Mouse (Mus musculus) olfactory bulb, adult 2 months (tissue): Measurements from ENCODE around the gene Ywhaq. TPM values are rescaled to one million over a fixed set of nuclear protein-coding genes. Genes with fewer than 3 reads are reported as not detected.

Experiments
- H3K27ac ChIP-seq: fragments of 200-500 bp; 2 replicates; pipeline ENCODE4 v1.5.1; 2012; ENCODE audit warnings: low read depth, low read length; ENCODE audit not compliant: insufficient read depth
- H3K4me1 ChIP-seq: fragments of 200-500 bp; 2 replicates; pipeline ENCODE4 v1.6.1; 2012; ENCODE audit warnings: low read length; ENCODE audit not compliant: control insufficient read depth, insufficient read depth
- H3K4me3 ChIP-seq: fragments of 200-500 bp; 2 replicates; pipeline ENCODE4 v1.5.1; 2012; ENCODE audit warnings: mild to moderate bottlenecking, low read depth, low read length, moderate library complexity; ENCODE audit not compliant: insufficient read depth
- CTCF ChIP-seq: fragments of 200-500 bp; IDR thresholded peaks from 2 replicates; pipeline ENCODE4 v1.5.1; 2012; ENCODE audit warnings: low read depth, mild to moderate bottlenecking, low read length, moderate library complexity; ENCODE audit not compliant: insufficient read depth
- POLR2A ChIP-seq: fragments of 200-500 bp; IDR thresholded peaks from 2 replicates; pipeline ENCODE4 v1.6.1; 2012; ENCODE audit warnings: mild to moderate bottlenecking, low read depth, low read length, moderate library complexity; ENCODE audit not compliant: insufficient read depth
- WGBS: fragments of 180-500 bp; shearing (Covaris S2); methylation state at CpG from one replicate; pipeline ENCODE4 v1.1.7; 2018; 5-methylcytosine and 5-hydroxymethylcytosine counted together
- polyA plus RNA-seq: library from polyadenylated mRNA; stranded (reverse); fragments of >200 nt; gene quantifications from 2 replicates; pipeline ENCODE4 v1.2.4, GENCODE M21; 2012; ENCODE audit warnings: low replicate concordance; ENCODE audit not compliant: missing spikeins, insufficient read depth, insufficient read length

Ywhaq gene
- polyA plus RNA-seq, 1 experiment: not detected

DNA sequence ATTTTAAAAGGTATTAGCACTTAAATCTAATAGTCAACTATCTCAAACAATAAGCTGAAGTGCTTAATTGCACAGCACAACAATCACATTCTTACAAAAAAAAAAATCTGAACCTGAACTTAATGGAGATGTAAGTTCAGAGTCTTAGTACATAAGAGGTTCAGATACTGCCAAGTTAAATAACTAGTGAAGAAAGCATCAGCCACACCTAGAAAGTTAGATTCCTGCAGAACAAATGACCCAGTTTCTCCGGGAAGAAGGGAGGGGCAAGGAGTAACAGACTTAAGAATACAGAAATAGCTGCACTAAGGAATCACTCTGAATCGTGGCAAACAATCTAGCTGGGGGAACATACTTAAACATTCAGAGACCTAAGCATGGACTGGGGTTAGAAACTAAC, 54.8 kb downstream of the Ywhaq start:
- 31% methylated on average over 2 of the region's 2 CpGs for WGBS
- Histone ChIP-seq H3K27ac (no peak overlapping the region), H3K4me3 (no peak overlapping the region), H3K4me1 (peaks cover 6% of the 10 kb centered on the region)
- TF ChIP-seq POLR2A (no peak), CTCF (no peak)

DNA sequence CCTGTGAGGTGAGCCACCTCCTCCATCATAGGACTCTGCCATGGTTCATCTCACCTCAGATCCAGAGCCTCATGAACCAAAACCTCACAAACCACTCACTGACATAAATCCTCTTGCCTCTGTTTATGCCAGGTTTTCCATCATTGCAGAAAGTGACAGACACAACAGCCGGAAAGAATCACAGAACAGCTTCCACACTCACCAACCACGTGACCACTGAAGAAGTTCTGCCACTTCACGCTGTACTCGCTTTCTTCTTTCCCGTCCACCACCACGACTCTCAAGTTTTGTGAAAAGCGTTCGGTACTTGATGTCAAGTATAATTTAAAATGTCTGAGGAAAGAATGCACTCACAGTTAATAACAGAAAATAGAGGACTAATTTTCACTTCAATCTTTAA, 63.8 kb downstream of the Ywhaq start:
- Histone ChIP-seq H3K4me3 (no peak overlapping the region), H3K27ac (no peak overlapping the region), H3K4me1 (no peaks in the 10 kb centered on the region)
- WGBS: 95% methylated on average over 8 of the region's 8 CpGs
- TF ChIP-seq CTCF (no peak), POLR2A (no peak)

DNA sequence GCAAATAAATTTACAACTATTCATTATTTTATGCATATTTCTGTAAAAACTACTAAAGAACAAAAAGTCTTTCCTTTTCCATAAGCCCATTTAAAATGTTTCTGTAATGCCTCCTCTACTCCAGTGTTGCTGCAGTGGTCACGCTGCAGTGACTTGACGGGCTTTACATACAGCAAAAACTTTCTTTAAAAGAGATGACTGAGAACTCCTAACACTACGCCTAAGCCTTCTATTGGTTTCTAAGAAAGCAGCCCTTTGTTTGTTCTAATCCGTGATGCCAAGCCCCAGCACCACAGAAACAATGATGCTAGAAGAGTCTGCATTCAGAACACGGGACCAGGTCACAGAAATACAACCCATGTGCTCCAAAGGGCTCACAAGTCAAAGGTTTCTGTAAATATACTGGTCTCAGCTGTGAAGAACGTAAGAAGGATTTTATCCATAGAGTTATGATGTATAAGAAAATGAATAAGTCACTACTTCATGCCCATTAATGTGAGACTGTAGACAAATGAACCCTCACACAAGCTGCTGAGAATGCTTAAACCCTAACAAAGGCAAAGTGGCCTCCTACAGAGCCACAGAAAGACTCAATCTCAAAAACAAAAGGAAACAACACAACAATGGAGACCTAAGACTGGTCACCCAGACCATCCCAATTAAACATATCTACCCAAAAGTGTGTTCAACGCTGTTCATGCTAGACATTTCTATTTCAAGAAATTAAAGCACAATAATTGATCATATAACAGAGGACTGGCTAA, 67.1 kb downstream of the Ywhaq start:
- WGBS: 51% methylated on average over 7 of the region's 7 CpGs
- Histone ChIP-seq H3K4me1 (no peaks in the 10 kb centered on the region), H3K27ac (no peak overlapping the region), H3K4me3 (no peak overlapping the region)
- TF ChIP-seq CTCF: no peak
- TF ChIP-seq POLR2A: no peak

DNA sequence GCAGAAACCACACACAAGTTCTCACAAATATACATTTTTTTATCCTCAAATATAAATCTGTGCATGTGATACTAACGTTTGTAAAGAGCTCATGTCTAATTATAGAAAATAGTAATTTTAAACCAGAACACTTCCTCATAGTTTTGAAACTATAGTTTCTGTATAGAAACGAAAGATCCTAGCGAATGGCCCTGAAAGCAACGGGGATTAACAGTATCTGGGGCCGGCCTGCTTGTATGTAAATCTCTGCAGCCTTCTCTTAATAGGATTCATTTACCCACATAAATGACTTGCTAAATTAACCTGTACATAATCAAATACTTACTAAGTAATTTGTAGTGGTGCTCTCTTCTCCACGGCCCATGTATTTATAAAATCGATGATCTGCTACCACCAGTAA, 70.5 kb downstream of the Ywhaq start:
- TF ChIP-seq POLR2A (no peak), CTCF (no peak)
- Histone ChIP-seq H3K27ac (no peak overlapping the region), H3K4me1 (no peaks in the 10 kb centered on the region), H3K4me3 (no peak overlapping the region)
- 63% methylated on average over 7 of the region's 7 CpGs for WGBS

DNA sequence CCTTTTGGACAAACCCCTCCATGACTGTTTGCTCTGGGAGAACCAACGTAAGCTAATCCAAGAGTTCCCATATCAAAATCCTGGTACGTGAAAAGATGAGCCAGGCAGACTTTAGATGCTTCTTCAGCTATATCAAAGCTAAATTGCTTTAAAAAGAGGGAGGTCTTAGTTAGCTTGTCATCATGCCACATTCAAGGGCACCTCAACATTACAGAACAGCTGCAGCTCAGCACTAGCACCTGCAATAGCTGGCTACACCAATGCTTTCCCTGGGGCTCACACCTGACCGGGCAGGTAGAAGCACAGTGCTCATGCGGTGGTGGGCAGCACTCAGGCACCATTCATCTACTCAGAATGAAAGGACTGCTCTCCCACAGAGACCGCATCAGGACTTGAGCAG, 76.8 kb downstream of the Ywhaq start:
- Histone ChIP-seq H3K27ac (no peak overlapping the region), H3K4me3 (no peak overlapping the region), H3K4me1 (peaks cover 3% of the 10 kb centered on the region; the same call in 1 of the 2 replicates)
- TF ChIP-seq POLR2A (no peak), CTCF (no peak)
- 97% methylated on average over 5 of the region's 5 CpGs for WGBS

Other genes with a start within 250 kb of the Ywhaq start
- not detected in 2 replicates for gene Cpsf3, start 132.2 kb downstream of the Ywhaq start, polyA plus RNA-seq
- gene Itgb1bp1, start 131.4 kb downstream of the Ywhaq start, polyA plus RNA-seq: not detected in 2 replicates
- not detected in 2 replicates for gene Iah1, start 101.2 kb downstream of the Ywhaq start, polyA plus RNA-seq
- gene Adam17, start 44.0 kb downstream of the Ywhaq start, polyA plus RNA-seq: not detected in 2 replicates